Mouse (Mus musculus) lung, postnatal 36 days (tissue): ENCODE measurements at regions not wholly inside any gene's neighbourhood (a gene's known extent, or its start where the extent isn't known, plus 50 kb on each side); places are given as distances from the start of the nearest gene placed in this dataset.
A peak's percentile ranks its signal among the peaks of the same experiment; 100 is the strongest.

Experiments
- DNase-seq: peaks from one replicate; pipeline ENCODE4 v3.0.0; 2022; ENCODE audit warnings: mixed read lengths

DNA sequence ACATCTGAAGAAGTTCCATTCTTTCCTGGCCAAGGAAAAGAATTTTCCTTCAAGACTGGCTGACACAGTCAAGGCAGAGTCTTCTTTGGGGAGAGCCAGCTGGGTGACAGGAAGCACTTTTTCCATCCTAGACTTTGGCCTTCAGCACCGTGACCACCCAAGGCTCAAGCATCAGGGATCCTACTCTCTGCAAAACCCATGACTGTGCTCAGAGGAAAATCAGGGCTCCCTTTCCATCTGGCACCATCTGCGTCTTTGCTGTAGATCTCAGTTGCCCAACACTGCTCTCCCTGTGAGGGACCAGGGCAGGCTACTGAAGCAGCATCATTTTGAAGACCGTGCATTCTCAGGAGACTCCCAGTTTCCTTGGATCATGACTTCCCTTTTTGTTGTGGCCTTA is 51.1 kb upstream of the 1700012B07Rik start:
- peak; percentile 35 for DNase-seq
